Mouse (Mus musculus) CH12.LX (cell line): ENCODE measurements around the gene Cacna1c.

ENCODE experiments used
- ELF1 ChIP-seq: IDR thresholded peaks from 2 replicates; pipeline ENCODE4 v1.6.1; 2014; ENCODE audit warnings: low read depth, mild to moderate bottlenecking, inconsistent platforms, low read length, improper control_type of control experiment
- HCFC1 ChIP-seq: IDR thresholded peaks from 2 replicates; pipeline ENCODE4 v1.6.1; 2012; ENCODE audit warnings: low read depth, mild to moderate bottlenecking, inconsistent platforms, low read length, improper control_type of control experiment
- SMC3 ChIP-seq: IDR thresholded peaks from 2 replicates; pipeline ENCODE4 v1.6.1; 2011; ENCODE audit warnings: low read depth, low read length, improper control_type of control experiment

- TF ChIP-seq SMC3 (no peak), HCFC1 (no peak), ELF1 (no peak)
Observed at GRCm38 (mm10) chr6:118977443-118978271, 218.6 kb downstream of the Cacna1c start.
